Mouse (Mus musculus): ENCODE data around the gene Bicra.

DNA sequence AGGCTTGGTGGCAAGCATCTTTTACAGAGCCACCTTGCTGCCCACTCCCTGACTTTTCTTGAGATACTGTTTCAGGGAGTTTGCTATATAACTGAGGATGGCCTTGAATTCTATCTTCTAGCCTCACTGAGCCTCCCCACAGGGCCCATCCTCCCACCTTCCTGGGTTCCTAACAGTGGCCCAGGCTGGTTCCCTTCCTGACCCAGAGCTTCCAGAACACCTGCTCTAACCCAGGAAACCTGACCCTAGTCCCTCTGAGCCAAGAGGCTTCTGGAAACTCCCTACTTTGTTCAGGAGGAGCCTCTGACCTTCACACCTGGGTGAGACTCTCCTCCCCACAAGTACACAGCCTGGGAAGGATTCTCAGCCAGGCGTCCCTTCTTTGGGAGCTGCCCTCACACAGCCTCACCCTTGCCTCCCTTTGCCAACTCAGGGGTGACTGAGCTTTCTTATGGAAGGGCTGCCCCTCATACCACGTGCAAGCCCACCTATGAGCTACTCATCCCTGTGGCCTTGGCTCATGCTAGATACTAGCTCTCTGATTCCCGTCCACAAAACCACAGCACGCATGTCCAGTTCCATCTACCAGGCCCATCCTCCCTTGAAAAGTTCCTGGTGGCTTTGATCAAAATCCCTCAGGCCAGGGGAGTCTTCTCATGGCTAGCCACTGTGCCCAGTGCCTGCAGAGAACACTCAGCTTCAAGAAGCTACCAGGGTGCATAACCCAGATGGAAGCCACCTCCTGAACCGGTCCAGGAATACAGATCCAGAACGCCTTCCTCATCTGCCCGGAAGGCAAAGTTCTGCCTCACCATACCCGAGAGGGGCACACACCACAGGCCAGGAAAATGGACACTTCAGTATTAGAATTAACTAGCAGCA lies 13.9 kb downstream of the Bicra start:
- no peak for TF ChIP-seq POLR2A (IDR thresholded peaks at IDR 0.05; ENCODE audit: insufficient read depth, low read depth, low read length)
- TF ChIP-seq CTCF (IDR thresholded peaks at IDR 0.05): no peak
- no peak for TF ChIP-seq EP300 (IDR thresholded peaks at IDR 0.05; ENCODE audit: insufficient read depth, low read depth, low read length)
